10 mouse cellular contexts compared by ENCODE assay signal in genomic region chr10:121386347-121386746, GRCm38 (mm10). TPM values are rescaled to one million over a fixed set of nuclear protein-coding genes. Genes with fewer than 3 reads are reported as not detected.
DNase-seq lines count a peak whose midpoint lies in the region; ATAC-seq lines count a peak whose summit lies in the region.
"Had no signal": no experiment of that assay in that cellular context is flagged by ENCODE, and none has a peak within 500 bp of the region (broad histone marks: within the 10 kb centered on the region; RNA-seq: fewer than 3 reads in every experiment).

No protein-coding gene starts in this region.

- H3K27ac ChIP-seq in heart, embryonic 12.5 days (ENCODE audit: poor library complexity, severe bottlenecking), result peak overlapping the region; percentile 49; the same call in 1 of the 2 replicates
- H3K27ac ChIP-seq in neural tube, embryonic 12.5 days, result no peak overlapping the region
- peak overlapping the region; percentile 39; the same call in 1 of the 2 replicates for H3K27ac ChIP-seq in intestine, embryonic 15.5 days

- peak overlapping the region; percentile 38; the same call in 1 of the 2 replicates for H3K4me2 ChIP-seq in heart, embryonic 12.5 days
- no peak overlapping the region for H3K4me2 ChIP-seq in neural tube, embryonic 12.5 days (replicated peaks)
- no peak overlapping the region for H3K4me2 ChIP-seq in intestine, embryonic 15.5 days (replicated peaks)

- H3K27me3 ChIP-seq in heart, embryonic 12.5 days (replicated peaks), result no peaks in the 10 kb centered on the region
- no peaks in the 10 kb centered on the region for H3K27me3 ChIP-seq in neural tube, embryonic 12.5 days (replicated peaks)
- no peaks in the 10 kb centered on the region for H3K27me3 ChIP-seq in intestine, embryonic 15.5 days (replicated peaks)

- H3K4me3 ChIP-seq in heart, embryonic 12.5 days, result no peak overlapping the region
- H3K4me3 ChIP-seq in neural tube, embryonic 12.5 days, result no peak overlapping the region
- H3K4me3 ChIP-seq in intestine, embryonic 15.5 days (replicated peaks), result no peak overlapping the region
- H3K4me3 ChIP-seq: erythroblast, embryonic 14.5 days had no signal

- no peak for DNase-seq in heart, adult 8-10 months (ENCODE audit: low spot score)
- DNase-seq in neural tube, embryonic 10.5 days (ENCODE audit: extremely low spot score, low spot score), result no peak
- no peak for DNase-seq in left cerebral cortex, adult 9 months (ENCODE audit: low spot score in 2 of 2)
- DNase-seq: right cerebral cortex, postnatal 14 days; thymus, adult 18-20 months had no signal

- no peak overlapping the region for H3K9ac ChIP-seq in heart, embryonic 12.5 days
- no peak overlapping the region for H3K9ac ChIP-seq in neural tube, embryonic 12.5 days
- H3K9ac ChIP-seq in intestine, embryonic 15.5 days, result no peak overlapping the region

- H3K4me1 ChIP-seq in heart, embryonic 12.5 days (replicated peaks), result peaks cover 31% of the 10 kb centered on the region
- no peaks in the 10 kb centered on the region for H3K4me1 ChIP-seq in neural tube, embryonic 12.5 days
- peaks cover 17% of the 10 kb centered on the region for H3K4me1 ChIP-seq in intestine, embryonic 15.5 days (replicated peaks)

- H3K36me3 ChIP-seq in heart, embryonic 12.5 days, result peaks cover 76% of the 10 kb centered on the region
- H3K36me3 ChIP-seq in neural tube, embryonic 12.5 days, result peaks cover 78% of the 10 kb centered on the region
- H3K36me3 ChIP-seq in intestine, embryonic 15.5 days, result peaks cover 26% of the 10 kb centered on the region

- no peaks in the 10 kb centered on the region for H3K9me3 ChIP-seq in heart, embryonic 12.5 days (replicated peaks)
- no peaks in the 10 kb centered on the region for H3K9me3 ChIP-seq in neural tube, embryonic 12.5 days
- H3K9me3 ChIP-seq in intestine, embryonic 15.5 days, result no peaks in the 10 kb centered on the region

- ATAC-seq in heart, embryonic 12.5 days (ENCODE audit: insufficient number of reproducible peaks, low FRiP score), result peak; percentile 47; the same call in 1 of the 2 replicates
- ATAC-seq in neural tube, embryonic 12.5 days (ENCODE audit: low FRiP score, low read depth), result 0 out of 2 replicates have a peak, but pooled peaks have one; percentile 50
- ATAC-seq in intestine, embryonic 15.5 days, result no peak
- ATAC-seq in monocyte, adult 5-6 weeks (replicated peaks; ENCODE audit: insufficient number of reproducible peaks, low FRiP score, low TSS enrichment, poor library complexity, severe bottlenecking), result no peak

- WGBS in heart, embryonic 12.5 days, result 25% methylated on average over 9 of the region's 9 CpGs
- 70% methylated on average over 9 of the region's 9 CpGs for WGBS in neural tube, embryonic 12.5 days
- WGBS in intestine, embryonic 15.5 days, result 42% methylated on average over 9 of the region's 9 CpGs

RNA-seq across cellular contexts. Expression of gene Gns, which starts 21.5 kb away (rescaled TPM):
- 40.2 and 40.3 TPM in 2 replicates for polyA plus RNA-seq in heart, embryonic 12.5 days (2016; fragmentation: Nextera tagmentation; extraction: Ambion mirVana)
- 10 to 100 TPM; 87.6 to 95.8 (median 92.4) TPM for total RNA-seq in heart, adult 8-10 months (2022)
- polyA plus RNA-seq in neural tube, embryonic 12.5 days (2016; fragmentation: Nextera tagmentation; extraction: Ambion mirVana), result 47.7 and 54.4 TPM in 2 replicates
- polyA plus RNA-seq in intestine, embryonic 15.5 days (2015; fragmentation: Nextera tagmentation; extraction: Ambion mirVana), result 41.4 and 42.4 TPM in 2 replicates
- total RNA-seq in monocyte, adult 5-6 weeks (2017), result 88.0 to 114 TPM (median 88.1 TPM) in 3 replicates

RNA-seq across cellular contexts. Expression of gene Tbc1d30, which starts 35.3 kb away (rescaled TPM):
- 1.3 and 1.4 TPM in 2 replicates for polyA plus RNA-seq in heart, embryonic 12.5 days (2016; fragmentation: Nextera tagmentation; extraction: Ambion mirVana)
- total RNA-seq in heart, adult 8-10 months (2022), result 1 to 10 TPM; 1.6 to 3.4 (median 1.9) TPM
- polyA plus RNA-seq in neural tube, embryonic 12.5 days (2016; fragmentation: Nextera tagmentation; extraction: Ambion mirVana), result 8.1 and 9.0 TPM in 2 replicates
- polyA plus RNA-seq in intestine, embryonic 15.5 days (2015; fragmentation: Nextera tagmentation; extraction: Ambion mirVana), result 3.5 and 4.5 TPM in 2 replicates
- total RNA-seq in monocyte, adult 5-6 weeks (2017), result 4.9 to 18.6 TPM (median 9.3 TPM) in 3 replicates
- polyA plus RNA-seq: erythroblast, embryonic 14.5 days had no signal

Comparison
In these comparisons a context has a peak if more than half of its experiments do, and no peak if none do; other contexts are left out.
1. ATAC-seq: peak in heart, embryonic 12.5 days (single experiment) and neural tube, embryonic 12.5 days (single experiment); none in intestine, embryonic 15.5 days (single experiment) and monocyte, adult 5-6 weeks (single experiment).